Mouse (Mus musculus) MEL (cell line): ENCODE results near the gene Cpeb3. TPM values are rescaled to one million over a fixed set of nuclear protein-coding genes. Genes with fewer than 3 reads are reported as not detected.

Source experiments
- DNase-seq: peaks from one replicate; pipeline ENCODE4 v3.0.0; 2011; ENCODE audit warnings: low read depth, low spot score
- H3K27ac ChIP-seq: 2 replicates; pipeline ENCODE4 v1.5.1; 2012; ENCODE audit warnings: low read depth, mild to moderate bottlenecking, control low read depth, low read length, moderate library complexity; ENCODE audit not compliant: control insufficient read depth
- H3K27me3 ChIP-seq, 2 experiments: fragments of 150-350 bp in 1 of 2; sonication (generic) in 1 of 2; 2 replicates each; pipeline ENCODE4 v1.6.1; 2012; ENCODE audit warnings: low read length in 2 of 2, mild to moderate bottlenecking in 2 of 2, improper control_type of control experiment in 1 of 2, moderate library complexity in 1 of 2; ENCODE audit not compliant: insufficient read depth in 2 of 2, control insufficient read depth in 1 of 2
- H3K36me3 ChIP-seq, 2 experiments: 2 replicates each; pipeline ENCODE4 v1.6.1; 2012 to 2014; ENCODE audit warnings: low read length in 2 of 2, improper control_type of control experiment in 1 of 2, inconsistent platforms in 1 of 2, mild to moderate bottlenecking in 1 of 2; ENCODE audit not compliant: insufficient read depth in 2 of 2, control insufficient read depth in 1 of 2
- H3K4me1 ChIP-seq, 2 experiments: fragments of 150-350 bp in 1 of 2; sonication (generic) in 1 of 2; 2 replicates each; pipeline ENCODE4 v1.6.1; 2012; ENCODE audit warnings: low read length in 2 of 2, improper control_type of control experiment in 1 of 2, mild to moderate bottlenecking in 1 of 2; ENCODE audit not compliant: insufficient read depth in 2 of 2, control insufficient read depth in 1 of 2
- H3K4me3 ChIP-seq, 2 experiments: fragments of 150-350 bp in 1 of 2; sonication (generic) in 1 of 2; 2 replicates each; pipeline ENCODE4 v1.5.1; 2012; ENCODE audit warnings: low read depth in 2 of 2, low read length in 2 of 2, mild to moderate bottlenecking in 2 of 2, moderate library complexity in 2 of 2, control low read depth in 1 of 2, improper control_type of control experiment in 1 of 2; ENCODE audit not compliant: control insufficient read depth in 1 of 2, insufficient read depth in 1 of 2
- H3K79me2 ChIP-seq: 2 replicates; pipeline ENCODE4 v1.6.1; 2012; ENCODE audit warnings: mild to moderate bottlenecking, low read length, moderate library complexity; ENCODE audit not compliant: control insufficient read depth, poor library complexity, insufficient read depth
- H3K9ac ChIP-seq: 2 replicates; pipeline ENCODE4 v1.6.1; 2012; ENCODE audit warnings: low read depth, mild to moderate bottlenecking, control low read depth, low read length, moderate library complexity; ENCODE audit not compliant: control insufficient read depth, poor library complexity, severe bottlenecking
- H3K9me3 ChIP-seq: fragments of 150-350 bp; sonication (generic); replicated peaks from 2 replicates; pipeline ENCODE4 v1.6.1; 2012; ENCODE audit warnings: mild to moderate bottlenecking, low read length, improper control_type of control experiment, moderate library complexity; ENCODE audit not compliant: insufficient read depth
- BHLHE40 ChIP-seq: IDR thresholded peaks from 2 replicates; pipeline ENCODE4 v1.6.1; 2012; ENCODE audit warnings: low read depth, mild to moderate bottlenecking, inconsistent platforms, low read length, improper control_type of control experiment, borderline replicate concordance
- CHD2 ChIP-seq: IDR thresholded peaks from 2 replicates; pipeline ENCODE4 v1.6.1; 2011; ENCODE audit warnings: low read length, improper control_type of control experiment
- CTCF ChIP-seq, 3 experiments: IDR thresholded peaks in 2 of 3; conservative IDR thresholded peaks in 1 of 3; 2 replicates each; pipeline ENCODE4 v1.5.1; 2011 to 2012; ENCODE audit warnings: low read length in 3 of 3, low read depth in 2 of 3, mild to moderate bottlenecking in 2 of 3, improper control_type of control experiment in 1 of 3, inconsistent platforms in 1 of 3, mixed read lengths in 1 of 3, moderate library complexity in 1 of 3; ENCODE audit not compliant: control insufficient read depth in 1 of 3, insufficient read depth in 1 of 3, poor library complexity in 1 of 3, severe bottlenecking in 1 of 3
- E2F4 ChIP-seq: IDR thresholded peaks from 2 replicates; pipeline ENCODE4 v1.6.1; 2011; ENCODE audit warnings: low read depth, low read length, improper control_type of control experiment, borderline replicate concordance
- ELF1 ChIP-seq: IDR thresholded peaks from 2 replicates; pipeline ENCODE4 v1.6.1; 2014; ENCODE audit warnings: low read depth, mild to moderate bottlenecking, inconsistent platforms, low read length, improper control_type of control experiment, moderate library complexity
- ETS1 ChIP-seq: IDR thresholded peaks from 2 replicates; pipeline ENCODE4 v1.6.1; 2012; ENCODE audit warnings: low read depth, mild to moderate bottlenecking, inconsistent platforms, low read length, improper control_type of control experiment, moderate library complexity
- GABPA ChIP-seq: IDR thresholded peaks from 2 replicates; pipeline ENCODE4 v1.6.1; 2012; ENCODE audit warnings: low read depth, mild to moderate bottlenecking, inconsistent platforms, low read length, improper control_type of control experiment, moderate library complexity
- HCFC1 ChIP-seq: IDR thresholded peaks from 2 replicates; pipeline ENCODE4 v1.6.1; 2012; ENCODE audit warnings: low read depth, mild to moderate bottlenecking, inconsistent platforms, low read length, improper control_type of control experiment, moderate library complexity
- JUND ChIP-seq: IDR thresholded peaks from 2 replicates; pipeline ENCODE4 v1.6.1; 2011; ENCODE audit warnings: low read depth, mild to moderate bottlenecking, improper control_type of control experiment, low read length
- MAX ChIP-seq: IDR thresholded peaks from 2 replicates; pipeline ENCODE4 v1.6.1; 2011; ENCODE audit warnings: low read length, improper control_type of control experiment
- MEF2A ChIP-seq: IDR thresholded peaks from 2 replicates; pipeline ENCODE4 v1.6.1; 2014; ENCODE audit warnings: low read depth, mild to moderate bottlenecking, inconsistent platforms, low read length, improper control_type of control experiment; ENCODE audit not compliant: poor library complexity, insufficient replicate concordance, severe bottlenecking; ENCODE audit errors: extremely low read depth
- MXI1 ChIP-seq: IDR thresholded peaks from 2 replicates; pipeline ENCODE4 v1.6.1; 2011; ENCODE audit warnings: mild to moderate bottlenecking, low read depth, low read length, improper control_type of control experiment
- MYB ChIP-seq: IDR thresholded peaks from 2 replicates; pipeline ENCODE4 v1.6.1; 2011; ENCODE audit warnings: mild to moderate bottlenecking, low read depth, low read length, improper control_type of control experiment
- NELFE ChIP-seq: IDR thresholded peaks from 2 replicates; pipeline ENCODE4 v1.6.1; 2011; ENCODE audit warnings: low read depth, low read length, improper control_type of control experiment
- NRF1 ChIP-seq: IDR thresholded peaks from 2 replicates; pipeline ENCODE4 v1.6.1; 2014; ENCODE audit warnings: low read depth, mild to moderate bottlenecking, inconsistent platforms, low read length, improper control_type of control experiment, moderate library complexity; ENCODE audit not compliant: poor library complexity, insufficient read depth, severe bottlenecking
- POLR2A ChIP-seq, 2 experiments: IDR thresholded peaks; 2 replicates each; pipeline ENCODE4 v1.6.1; 2011 to 2012; ENCODE audit warnings: low read length in 2 of 2, mild to moderate bottlenecking in 2 of 2, control low read depth in 1 of 2, improper control_type of control experiment in 1 of 2, low read depth in 1 of 2, moderate library complexity in 1 of 2; ENCODE audit not compliant: control insufficient read depth in 1 of 2, insufficient read depth in 1 of 2, poor library complexity in 1 of 2
- POLR2AphosphoS5 ChIP-seq: IDR thresholded peaks from 2 replicates; pipeline ENCODE4 v1.6.1; 2012; ENCODE audit warnings: low read depth, borderline replicate concordance, mild to moderate bottlenecking, inconsistent platforms, low read length, moderate library complexity, mixed read lengths
- SIN3A ChIP-seq: IDR thresholded peaks from 2 replicates; pipeline ENCODE4 v1.6.1; 2012; ENCODE audit warnings: low read length, improper control_type of control experiment, inconsistent platforms
- SMC3 ChIP-seq: IDR thresholded peaks from 2 replicates; pipeline ENCODE4 v1.6.1; 2011; ENCODE audit warnings: low read depth, low read length, improper control_type of control experiment
- TBP ChIP-seq: IDR thresholded peaks from 2 replicates; pipeline ENCODE4 v1.8.0; 2011; ENCODE audit warnings: low read depth, low read length, improper control_type of control experiment
- USF2 ChIP-seq, 2 experiments: IDR thresholded peaks; 2 replicates each; pipeline ENCODE4 v1.6.1; 2011 to 2012; ENCODE audit warnings: improper control_type of control experiment in 2 of 2, low read length in 2 of 2, borderline replicate concordance in 1 of 2, inconsistent platforms in 1 of 2, low read depth in 1 of 2, mild to moderate bottlenecking in 1 of 2; ENCODE audit not compliant: insufficient read depth in 1 of 2
- ZC3H11A ChIP-seq: IDR thresholded peaks from 2 replicates; pipeline ENCODE4 v1.6.1; 2012; ENCODE audit warnings: low read depth, mild to moderate bottlenecking, inconsistent platforms, low read length, improper control_type of control experiment
- ZKSCAN1 ChIP-seq: IDR thresholded peaks from 2 replicates; pipeline ENCODE4 v1.6.1; 2012; ENCODE audit warnings: low read depth, mild to moderate bottlenecking, inconsistent platforms, low read length, improper control_type of control experiment, moderate library complexity
- ZMIZ1 ChIP-seq: IDR thresholded peaks from 2 replicates; pipeline ENCODE4 v1.6.1; 2012; ENCODE audit warnings: low read depth, mild to moderate bottlenecking, inconsistent platforms, low read length, improper control_type of control experiment, moderate library complexity
- ZNF384 ChIP-seq: IDR thresholded peaks from 2 replicates; pipeline ENCODE4 v1.6.1; 2012; ENCODE audit warnings: low read depth, mild to moderate bottlenecking, inconsistent platforms, low read length, improper control_type of control experiment
- polyA plus RNA-seq, 2 experiments: library from polyadenylated mRNA; stranded (reverse) in 1 of 2; unstranded in 1 of 2; fragments of >175 nt in 1 of 2; fragments of >200 nt in 1 of 2; gene quantifications; 2 replicates each; pipeline versions ENCODE4 v1.2.1 to v1.2.4; 2012; ENCODE audit warnings: low replicate concordance in 2 of 2, low read depth in 1 of 2; ENCODE audit not compliant: insufficient read length in 2 of 2, insufficient read depth in 1 of 2, missing spikeins in 1 of 2
- total RNA-seq: library from RNA; depleted of rRNA; stranded (reverse); fragments of 300-350 nt; gene quantifications from 2 replicates; pipeline ENCODE4 v1.2.3, GENCODE M21; 2012

Gene Cpeb3
- total and polyA plus RNA-seq, 3 experiments, result 0.35 to 0.93 TPM; not detected in 1

DNA sequence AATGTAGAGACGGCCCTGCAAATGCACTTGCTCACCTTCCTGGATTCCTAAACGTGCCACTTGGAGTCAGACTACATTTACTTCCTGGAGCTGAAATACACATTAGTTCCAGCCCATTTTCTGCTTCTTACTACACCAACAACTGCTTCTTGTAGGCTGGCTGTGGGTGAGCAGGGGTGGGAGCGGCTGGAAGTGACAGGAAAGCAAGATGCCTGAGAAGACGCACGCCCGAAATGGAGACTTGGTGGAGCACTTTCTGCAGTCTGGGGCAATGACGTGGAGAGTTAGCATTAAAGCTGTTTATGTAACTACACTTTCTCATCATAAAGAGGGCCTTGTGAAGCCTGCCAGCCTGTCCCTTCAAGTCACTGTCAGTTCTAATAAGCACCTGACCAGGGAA, 132.7 kb downstream of the Cpeb3 start:
- Histone ChIP-seq H3K79me2 (no peaks in the 10 kb centered on the region), H3K27me3 (no peaks in the 10 kb centered on the region), H3K27ac (no peak overlapping the region), H3K9ac (no peak overlapping the region), H3K9me3 (no peaks in the 10 kb centered on the region), H3K4me1 (peaks cover 0 to 2% of the 10 kb centered on the region in 2 experiments; a peak in 1 of 4 replicates), H3K36me3 (peaks cover 0 to 4% of the 10 kb centered on the region in 2 experiments; a peak in 2 of 4 replicates), H3K4me3 (no peak overlapping the region)
- TF ChIP-seq MYB, result no peak
- TF ChIP-seq POLR2A (IDR thresholded peaks at IDR 0.05; ENCODE audit: control insufficient read depth in 1 of 2, insufficient read depth in 1 of 2, low read depth in 1 of 2, low read length in 2 of 2, poor library complexity in 1 of 2), result no peak
- TF ChIP-seq BHLHE40, result no peak
- TF ChIP-seq TBP, result no peak
- no peak for TF ChIP-seq MEF2A
- no peak for TF ChIP-seq ZMIZ1
- TF ChIP-seq ELF1, result no peak
- no peak for TF ChIP-seq USF2 (IDR thresholded peaks at IDR 0.05; ENCODE audit: borderline replicate concordance in 1 of 2, insufficient read depth in 1 of 2, low read depth in 1 of 2, low read length in 2 of 2)
- TF ChIP-seq CTCF (IDR thresholded peaks at IDR 0.05 in 2 of 3, conservative IDR thresholded peaks at IDR 0.05 in 1 of 3; ENCODE audit: control insufficient read depth in 1 of 3, insufficient read depth in 1 of 3, low read depth in 2 of 3, low read length in 3 of 3, poor library complexity in 1 of 3, severe bottlenecking in 1 of 3), result no peak
- TF ChIP-seq MAX, result no peak
- TF ChIP-seq ETS1, result no peak
- no peak for TF ChIP-seq NELFE
- TF ChIP-seq NRF1, result no peak
- no peak for TF ChIP-seq ZKSCAN1
- TF ChIP-seq GABPA, result no peak
- no peak for TF ChIP-seq POLR2AphosphoS5
- no peak for TF ChIP-seq CHD2
- DNase-seq, result no peak

GRCm38 (mm10) chr19:37074726-37075125, 133.7 kb downstream of the Cpeb3 start:
- no peak overlapping the region for H3K9ac ChIP-seq
- H3K36me3 ChIP-seq, result peaks cover 0 to 4% of the 10 kb centered on the region in 2 experiments; a peak in 2 of 4 replicates
- H3K79me2 ChIP-seq, result no peaks in the 10 kb centered on the region
- no peak overlapping the region for H3K4me3 ChIP-seq
- TF ChIP-seq ZNF384, result no peak
- no peak for TF ChIP-seq MAX
- no peak for TF ChIP-seq ETS1
- TF ChIP-seq JUND, result no peak
- no peak for TF ChIP-seq MEF2A
- TF ChIP-seq MYB, result no peak
- no peak for TF ChIP-seq ZC3H11A
- no peak for TF ChIP-seq NRF1
- TF ChIP-seq GABPA, result no peak
- no peak for TF ChIP-seq MXI1
- TF ChIP-seq SMC3, result no peak
- no peak for TF ChIP-seq ELF1
- TF ChIP-seq ZMIZ1, result no peak
- no peak for TF ChIP-seq SIN3A
- TF ChIP-seq HCFC1, result no peak
- no peak for TF ChIP-seq E2F4
- H3K27me3 ChIP-seq, result no peaks in the 10 kb centered on the region
- peaks cover 0 to 2% of the 10 kb centered on the region in 2 experiments; a peak in 1 of 4 replicates for H3K4me1 ChIP-seq
- no peaks in the 10 kb centered on the region for H3K9me3 ChIP-seq
- DNase-seq, result no peak
- no peak overlapping the region for H3K27ac ChIP-seq
